Mouse (Mus musculus) embryonic facial prominence, embryonic 11.5 days (tissue): ENCODE results near the gene Polrmt. TPM values are rescaled to one million over a fixed set of nuclear protein-coding genes. Genes with fewer than 3 reads are reported as not detected.

Source experiments
- ATAC-seq: fragments of 200-750 bp; cut with Nextera tagmentation; replicated peaks from 2 replicates; pipeline ENCODE4 v1.8.0; 2017; ENCODE audit warnings: low read depth; ENCODE audit not compliant: insufficient number of reproducible peaks, low FRiP score, low TSS enrichment
- DNase-seq: peaks from one replicate; pipeline ENCODE4 v3.0.0-alpha.2; 2015; ENCODE audit warnings: low spot score
- H3K27ac ChIP-seq: fragments of 300-500 bp; sonication (generic); replicated peaks from 2 replicates; pipeline ENCODE4 v1.5.1; 2014; ENCODE audit warnings: mild to moderate bottlenecking, low read depth, low read length, control low read depth
- H3K27me3 ChIP-seq: fragments of 300-500 bp; sonication (generic); 2 replicates; pipeline ENCODE4 v1.6.1; 2014; ENCODE audit warnings: mild to moderate bottlenecking, low read length, moderate library complexity, mixed read lengths; ENCODE audit not compliant: control insufficient read depth, insufficient read depth
- H3K36me3 ChIP-seq: fragments of 300-500 bp; sonication (generic); replicated peaks from 2 replicates; pipeline ENCODE4 v1.6.1; 2014; ENCODE audit warnings: low read depth, mild to moderate bottlenecking, low read length, moderate library complexity, mixed read lengths; ENCODE audit not compliant: control insufficient read depth, insufficient read depth
- H3K4me1 ChIP-seq: fragments of 300-500 bp; sonication (generic); 2 replicates; pipeline ENCODE4 v1.6.1; 2014; ENCODE audit warnings: low read length, mixed read lengths; ENCODE audit not compliant: control insufficient read depth, insufficient read depth
- H3K4me2 ChIP-seq: fragments of 300-500 bp; sonication (generic); 2 replicates; pipeline ENCODE4 v1.6.1; 2014; ENCODE audit warnings: low read depth, mild to moderate bottlenecking, control low read depth, low read length, moderate library complexity
- H3K4me3 ChIP-seq: fragments of 300-500 bp; sonication (generic); 2 replicates; pipeline ENCODE4 v1.5.1; 2014; ENCODE audit warnings: low read depth, low read length, control low read depth
- H3K9ac ChIP-seq: fragments of 300-500 bp; sonication (generic); replicated peaks from 2 replicates; pipeline ENCODE4 v1.6.1; 2014; ENCODE audit warnings: mild to moderate bottlenecking, control low read depth, low read length
- H3K9me3 ChIP-seq: fragments of 300-500 bp; sonication (generic); replicated peaks from 2 replicates; pipeline ENCODE4 v1.6.1; 2016; ENCODE audit warnings: mild to moderate bottlenecking, low read length, inconsistent platforms, mixed read lengths; ENCODE audit not compliant: control insufficient read depth
- WGBS: fragments of 180-500 bp; shearing (Covaris S2); extraction: QIAGEN DNeasy Blood & Tissue Kit; methylation state at CpG from one replicate; pipeline ENCODE4 v1.1.7; 2014; 5-methylcytosine and 5-hydroxymethylcytosine counted together
- polyA plus RNA-seq: library from polyadenylated mRNA; unstranded; fragments of >200 nt; fragmentation: Nextera tagmentation; extraction: Ambion mirVana; gene quantifications from 2 replicates; pipeline ENCODE4 v1.2.1, GENCODE M21; 2014

The Polrmt gene
- polyA plus RNA-seq, 1 experiment from 2014 or later = 30.5 TPM

- DNase-seq (peak; percentile 76), ATAC-seq (0 out of 2 replicates have a peak, but pooled peaks have one; percentile 27)
- Histone ChIP-seq H3K4me3 (no peak overlapping the region), H3K4me1 (peaks cover 3% of the 10 kb centered on the region; the same call in 1 of the 2 replicates), H3K27me3 (no peaks in the 10 kb centered on the region), H3K4me2 (0 out of 2 replicates have a peak overlapping the region, but pooled peaks have one; percentile 10), H3K27ac (no peak overlapping the region), H3K9me3 (no peaks in the 10 kb centered on the region), H3K36me3 (no peaks in the 10 kb centered on the region), H3K9ac (no peak overlapping the region)
- 59% methylated on average over 13 of the region's 13 CpGs for WGBS
These were observed 50.9 kb downstream of the Polrmt start for GRCm38 (mm10) chr10:79695231-79696128.

DNA sequence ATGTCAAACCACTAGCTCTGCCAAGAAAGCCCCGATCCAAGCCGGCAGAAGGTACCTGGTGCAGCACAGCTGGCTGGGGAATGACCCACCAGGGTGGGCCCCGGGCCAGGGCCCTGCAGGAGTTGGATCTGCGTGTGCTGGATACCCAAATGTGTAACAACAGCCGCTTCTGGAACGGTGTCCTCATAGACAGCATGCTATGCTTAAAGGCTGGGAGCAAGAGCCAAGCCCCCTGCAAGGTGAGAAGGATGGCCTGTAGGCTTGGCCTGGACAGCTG, 52.1 kb downstream of the Polrmt start:
- WGBS = 80% methylated on average over 6 of the region's 6 CpGs
- Histone ChIP-seq H3K27ac (no peak overlapping the region), H3K4me1 (peaks cover 3% of the 10 kb centered on the region; the same call in 1 of the 2 replicates), H3K9ac (peak overlapping the region; percentile 4; the same call in 1 of the 2 replicates), H3K9me3 (no peaks in the 10 kb centered on the region), H3K27me3 (no peaks in the 10 kb centered on the region), H3K4me2 (no peak overlapping the region), H3K36me3 (no peaks in the 10 kb centered on the region), H3K4me3 (no peak overlapping the region)
- ATAC-seq (no peak; the same call in 1 of the 2 replicates), DNase-seq (no peak)

DNA sequence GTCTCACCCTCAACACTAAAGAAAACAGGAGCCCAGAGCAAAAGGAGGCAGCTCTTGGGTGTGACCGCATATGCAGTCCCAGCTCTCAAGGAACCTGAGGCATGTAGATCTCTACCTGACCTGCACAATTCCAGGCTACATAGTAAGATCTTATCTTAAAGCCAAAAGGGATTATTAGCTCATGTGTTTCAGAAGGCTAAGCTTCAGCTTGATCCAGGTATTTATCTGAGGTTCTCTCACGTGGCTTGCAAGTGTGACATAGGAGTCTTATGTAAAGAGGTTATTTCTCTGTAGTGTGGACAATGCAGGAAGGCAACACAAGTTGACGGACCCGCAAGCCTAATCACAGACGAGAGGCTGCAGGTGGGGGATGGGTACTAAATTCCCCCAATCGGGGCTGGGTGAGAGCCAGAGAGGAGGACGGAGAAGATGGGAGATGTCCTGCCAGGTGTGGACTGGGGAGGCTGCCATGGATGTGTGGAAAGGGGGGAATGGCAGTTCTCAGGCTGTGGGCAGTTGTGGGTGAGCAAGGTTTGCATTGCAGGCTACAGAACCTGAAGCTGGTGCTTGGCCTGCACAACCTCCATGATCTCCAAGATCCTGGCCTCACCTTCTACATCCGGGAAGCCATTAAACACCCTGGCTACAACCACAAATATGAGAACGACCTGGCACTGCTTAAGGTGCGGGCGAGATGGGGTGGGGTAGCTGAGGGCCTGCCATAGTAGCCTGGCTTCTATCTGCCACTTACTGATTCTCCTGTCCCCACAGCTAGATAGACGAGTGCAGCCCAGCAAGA, 52.6 kb downstream of the Polrmt start:
- ATAC-seq = no peak; the same call in 1 of the 2 replicates

DNA sequence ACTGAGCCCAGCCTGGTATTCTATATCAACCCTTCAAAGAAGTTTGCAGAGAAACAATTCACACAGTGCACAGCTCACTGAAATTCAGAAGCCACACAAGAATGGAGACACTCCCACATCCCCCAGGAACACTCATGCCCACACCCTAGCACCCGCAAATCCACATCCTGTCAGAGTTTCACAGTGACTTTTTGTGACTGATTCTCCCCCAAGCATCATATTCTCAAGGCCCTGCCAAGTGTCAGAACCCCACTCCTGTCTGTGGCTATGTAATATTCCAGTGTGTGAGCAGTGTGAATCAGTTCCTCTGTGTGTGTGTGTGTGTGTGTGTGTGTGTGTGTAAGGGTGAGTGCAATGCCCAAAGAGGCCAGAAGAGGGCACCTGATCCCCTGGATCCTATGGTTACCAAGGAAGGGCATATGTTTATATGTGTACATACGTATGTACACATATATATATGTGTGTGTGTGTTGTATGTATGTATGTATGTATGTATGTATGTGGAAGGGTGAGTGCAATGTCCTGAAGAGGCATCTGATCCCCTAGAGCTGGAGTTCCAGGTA, 54.3 kb downstream of the Polrmt start:
- Histone ChIP-seq H3K4me1 (peaks cover 3% of the 10 kb centered on the region; the same call in 1 of the 2 replicates), H3K27me3 (no peaks in the 10 kb centered on the region), H3K9ac (no peak overlapping the region), H3K36me3 (peaks cover 10% of the 10 kb centered on the region), H3K4me2 (no peak overlapping the region), H3K27ac (no peak overlapping the region), H3K4me3 (no peak overlapping the region), H3K9me3 (no peaks in the 10 kb centered on the region)
- no peak for DNase-seq
- ATAC-seq = no peak
- WGBS = 95% methylated on average over 2 of the region's 2 CpGs

More for the DNA sequence above, 52.6 kb downstream of the Polrmt start:
- Histone ChIP-seq H3K9me3 (no peaks in the 10 kb centered on the region), H3K9ac (no peak overlapping the region), H3K4me2 (no peak overlapping the region), H3K4me3 (no peak overlapping the region), H3K27me3 (no peaks in the 10 kb centered on the region), H3K36me3 (peaks cover 5% of the 10 kb centered on the region), H3K4me1 (peaks cover 3% of the 10 kb centered on the region; the same call in 1 of the 2 replicates), H3K27ac (no peak overlapping the region)
- no peak for DNase-seq
- WGBS = 75% methylated on average over 12 of the region's 12 CpGs

GRCm38 (mm10) chr10:79689178-79689577, 57.2 kb downstream of the Polrmt start:
- no peak overlapping the region for H3K4me3 ChIP-seq
- no peak overlapping the region for H3K27ac ChIP-seq
- peaks cover 21% of the 10 kb centered on the region for H3K36me3 ChIP-seq
- ATAC-seq (no peak), DNase-seq (no peak)
- WGBS = 96% methylated on average over 3 of the region's 3 CpGs
- H3K4me1 ChIP-seq = no peaks in the 10 kb centered on the region
- no peak overlapping the region for H3K4me2 ChIP-seq
- H3K9me3 ChIP-seq = no peaks in the 10 kb centered on the region
- H3K9ac ChIP-seq = no peak overlapping the region
- no peaks in the 10 kb centered on the region for H3K27me3 ChIP-seq

- Histone ChIP-seq H3K4me3 (no peak within 1 kb of the TSS), H3K9ac (no peak within 1 kb of the TSS), H3K9me3 (no peaks in the 10 kb centered on the region), H3K4me2 (no peak within 1 kb of the TSS), H3K27ac (no peak within 1 kb of the TSS), H3K36me3 (peaks cover 21% of the 10 kb centered on the region), H3K27me3 (no peaks in the 10 kb centered on the region), H3K4me1 (peaks cover 2% of the 10 kb centered on the region; the same call in 1 of the 2 replicates)
- DNase-seq (no peak), ATAC-seq (no peak)
- 89% methylated on average over 4 of the region's 4 CpGs for WGBS
These were observed 57.7 kb downstream of the Polrmt start, which contains the start of gene Gzmm for GRCm38 (mm10) chr10:79688720-79689119. TSS of gene Gzmm (plus strand) at chr10:79689020.

DNA sequence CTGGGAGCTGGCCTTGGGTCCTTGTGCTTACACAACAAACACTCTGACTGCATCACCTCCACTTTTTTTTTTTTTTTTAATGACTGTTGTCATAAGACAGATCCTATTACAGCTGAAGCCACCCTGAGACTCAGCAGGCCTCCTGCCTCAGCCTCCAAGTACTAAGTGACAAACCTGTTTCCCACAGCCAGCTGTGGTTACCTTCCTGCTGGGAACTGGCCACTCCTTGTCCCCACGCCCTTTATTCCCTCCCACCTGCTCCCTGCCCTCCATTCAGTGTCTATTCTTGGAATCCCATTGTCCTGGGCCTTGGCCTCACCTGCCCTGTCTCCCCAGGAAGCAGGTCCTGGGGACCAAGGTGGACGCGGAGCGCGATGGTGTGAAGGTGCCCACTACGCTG, 58.9 kb downstream of the Polrmt start:
- Histone ChIP-seq H3K9ac (no peak overlapping the region), H3K4me3 (no peak overlapping the region), H3K9me3 (no peaks in the 10 kb centered on the region), H3K4me1 (peaks cover 6% of the 10 kb centered on the region), H3K36me3 (peaks cover 21% of the 10 kb centered on the region), H3K27ac (no peak overlapping the region), H3K27me3 (no peaks in the 10 kb centered on the region), H3K4me2 (no peak overlapping the region)
- WGBS = 96% methylated on average over 6 of the region's 6 CpGs
- ATAC-seq (no peak), DNase-seq (no peak)
